Mouse (Mus musculus) liver, embryonic 14.5 days (tissue): ENCODE measurements around the gene Dusp22. TPM values are rescaled to one million over a fixed set of nuclear protein-coding genes. Genes with fewer than 3 reads are reported as not detected.

ENCODE experiments used
- ATAC-seq: fragments of 200-750 bp; cut with Nextera tagmentation; 2 replicates; pipeline ENCODE4 v1.8.0; 2017; ENCODE audit warnings: moderate number of reproducible peaks, mild to moderate bottlenecking, moderate library complexity; ENCODE audit not compliant: insufficient read depth
- DNase-seq, 3 experiments: peaks; one replicate each; pipeline ENCODE4 v3.0.0-alpha.2; 2012 to 2013; ENCODE audit warnings: low read depth in 3 of 3, low spot score in 3 of 3
- H3K27ac ChIP-seq: fragments of 300-500 bp; sonication (generic); 2 replicates; pipeline ENCODE4 v1.5.1; 2014; ENCODE audit warnings: moderate library complexity, mild to moderate bottlenecking, control low read depth, inconsistent platforms
- H3K27me3 ChIP-seq: fragments of 300-500 bp; sonication (generic); 2 replicates; pipeline ENCODE4 v1.6.1; 2014; ENCODE audit warnings: mild to moderate bottlenecking, low read length, moderate library complexity; ENCODE audit not compliant: control insufficient read depth, insufficient read depth
- H3K36me3 ChIP-seq: fragments of 300-500 bp; sonication (generic); replicated peaks from 2 replicates; pipeline ENCODE4 v1.6.1; 2014; ENCODE audit warnings: low read depth; ENCODE audit not compliant: control insufficient read depth, insufficient read depth
- H3K4me1 ChIP-seq, 2 experiments: fragments of 200-500 bp in 1 of 2; fragments of 300-500 bp in 1 of 2; sonication (generic) in 1 of 2; replicated peaks; 2 replicates each; pipeline ENCODE4 v1.6.1; 2012 to 2014; ENCODE audit warnings: antibody characterized with exemption in 1 of 2, inconsistent platforms in 1 of 2, low read length in 1 of 2; ENCODE audit not compliant: control insufficient read depth in 2 of 2, insufficient read depth in 2 of 2
- H3K4me2 ChIP-seq: fragments of 300-500 bp; sonication (generic); 2 replicates; pipeline ENCODE4 v1.6.1; 2014; ENCODE audit warnings: low read depth, mild to moderate bottlenecking, control low read depth, moderate library complexity
- H3K4me3 ChIP-seq, 2 experiments: fragments of 200-500 bp in 1 of 2; fragments of 300-500 bp in 1 of 2; sonication (generic) in 1 of 2; 2 replicates each; pipeline ENCODE4 v1.5.1; 2012 to 2014; ENCODE audit warnings: low read depth in 2 of 2, low read length in 2 of 2, mild to moderate bottlenecking in 2 of 2, control low read depth in 1 of 2, inconsistent platforms in 1 of 2, moderate library complexity in 1 of 2; ENCODE audit not compliant: insufficient read depth in 1 of 2
- H3K9ac ChIP-seq: fragments of 300-500 bp; sonication (generic); replicated peaks from 2 replicates; pipeline ENCODE4 v1.6.1; 2014; ENCODE audit warnings: mild to moderate bottlenecking, control low read depth, moderate library complexity
- H3K9me3 ChIP-seq: fragments of 300-500 bp; sonication (generic); 2 replicates; pipeline ENCODE4 v1.6.1; 2016; ENCODE audit warnings: low read length, mixed read lengths; ENCODE audit not compliant: control insufficient read depth
- CTCF ChIP-seq: IDR thresholded peaks from 2 replicates; pipeline ENCODE4 v1.5.1; 2016; ENCODE audit warnings: antibody characterized with exemption, low read depth, control low read depth
- EP300 ChIP-seq: IDR thresholded peaks from 2 replicates; pipeline ENCODE4 v1.6.1; 2016; ENCODE audit warnings: antibody characterized with exemption, low read depth
- WGBS: fragments of 180-500 bp; shearing (Covaris S2); extraction: QIAGEN DNeasy Blood & Tissue Kit; methylation state at CpG from one replicate; pipeline ENCODE4 v1.1.7; 2014; ENCODE audit not compliant: insufficient replicate concordance; 5-methylcytosine and 5-hydroxymethylcytosine counted together
- polyA plus RNA-seq, 2 experiments: library from polyadenylated mRNA; depleted of rRNA in 1 of 2; stranded (reverse) in 1 of 2; unstranded in 1 of 2; fragments of >200 nt; fragmentation: Nextera tagmentation in 1 of 2; extraction: Ambion mirVana in 1 of 2; gene quantifications; 2 replicates each; pipeline versions ENCODE4 v1.2.1 to v1.2.3; 2012 to 2014

Gene Dusp22
- polyA plus RNA-seq, 2 experiments: 3.8 to 6.1 TPM

DNA sequence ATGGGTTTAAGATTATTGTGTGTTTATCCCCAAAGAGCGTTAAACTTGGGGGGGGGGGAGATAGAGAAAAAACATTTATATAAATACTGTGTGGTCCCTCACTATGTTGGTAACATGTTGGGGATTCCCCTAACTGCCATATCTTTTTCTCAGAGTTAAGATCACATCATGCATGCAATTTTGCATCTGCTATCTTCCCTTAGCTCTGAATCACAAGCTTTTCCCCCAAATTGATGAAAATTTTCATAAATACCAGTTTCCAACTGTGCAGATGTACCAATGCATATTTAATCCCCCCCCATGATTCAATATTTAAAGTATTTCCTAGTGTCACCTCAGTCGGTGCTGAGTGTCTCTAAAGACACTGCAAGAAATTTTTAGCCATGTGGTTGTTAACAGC lies 77.5 kb downstream of the Dusp22 start:
- no peaks in the 10 kb centered on the region for H3K9me3 ChIP-seq
- no peaks in the 10 kb centered on the region for H3K36me3 ChIP-seq
- H3K4me3 ChIP-seq: no peak overlapping the region
- no peak for DNase-seq
- H3K4me1 ChIP-seq: no peaks in the 10 kb centered on the region
- no peak overlapping the region for H3K9ac ChIP-seq
- no peak overlapping the region for H3K4me2 ChIP-seq
- H3K27me3 ChIP-seq: no peaks in the 10 kb centered on the region
- TF ChIP-seq EP300 (no peak), CTCF (no peak)
- ATAC-seq: no peak
- WGBS: 67% methylated on average over 2 of the region's 2 CpGs
- H3K27ac ChIP-seq: no peak overlapping the region

DNA sequence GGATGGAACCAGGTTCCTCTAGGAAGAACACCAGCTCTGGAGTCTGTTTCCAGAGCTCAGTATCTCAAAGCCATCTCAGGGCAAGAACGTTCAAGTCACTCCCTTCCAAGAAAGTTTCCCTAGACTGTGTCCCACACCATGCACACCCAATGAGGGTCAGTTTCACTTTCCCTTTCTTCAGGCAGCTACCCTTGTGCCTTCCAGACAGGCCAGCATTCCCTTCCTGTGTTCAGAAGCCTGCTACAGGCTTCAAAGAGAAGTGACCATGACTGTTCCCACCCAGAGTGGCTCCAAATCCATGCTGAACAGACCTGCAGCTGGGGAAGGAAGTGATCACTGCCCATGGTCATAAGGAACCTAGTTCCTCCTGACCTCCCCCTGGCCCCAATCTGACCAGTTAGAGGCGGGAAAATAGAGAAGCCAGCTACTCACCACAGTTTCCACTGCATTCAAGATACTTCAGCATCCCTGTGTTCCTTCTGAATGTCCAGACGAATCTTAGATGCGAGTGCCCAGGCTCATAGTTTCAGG lies 78.6 kb downstream of the Dusp22 start:
- Histone ChIP-seq H3K4me3 (no peak overlapping the region), H3K27ac (no peak overlapping the region), H3K27me3 (no peaks in the 10 kb centered on the region), H3K4me2 (no peak overlapping the region), H3K9ac (no peak overlapping the region), H3K4me1 (no peaks in the 10 kb centered on the region), H3K36me3 (no peaks in the 10 kb centered on the region), H3K9me3 (no peaks in the 10 kb centered on the region)
- WGBS: 43% methylated on average over 4 of the region's 4 CpGs
- ATAC-seq (no peak), DNase-seq (no peak)
- TF ChIP-seq EP300: no peak
- TF ChIP-seq CTCF: no peak

DNA sequence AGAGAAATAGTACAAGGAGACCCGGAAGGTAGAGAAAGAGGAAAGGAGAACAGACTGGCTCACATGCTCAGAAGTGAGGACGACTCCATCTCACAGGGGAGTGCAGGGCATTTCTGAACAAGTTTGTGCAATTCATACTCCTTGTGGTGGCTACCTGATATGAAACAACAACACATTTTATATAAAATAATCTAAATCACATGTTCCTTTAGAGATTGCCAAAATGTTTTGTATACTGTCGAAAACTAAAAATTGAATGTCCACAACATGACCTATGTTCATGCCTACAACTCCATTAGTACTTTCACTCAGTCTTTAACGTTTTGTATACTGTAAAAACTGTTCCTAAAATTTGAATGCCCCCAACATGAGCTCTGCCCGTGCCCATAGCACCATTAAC lies 81.4 kb downstream of the Dusp22 start:
- no peak overlapping the region for H3K4me2 ChIP-seq
- H3K9ac ChIP-seq: no peak overlapping the region
- no peak overlapping the region for H3K4me3 ChIP-seq
- DNase-seq (no peak), ATAC-seq (no peak)
- 45% methylated on average over 5 of the region's 5 CpGs for WGBS
- H3K9me3 ChIP-seq: no peaks in the 10 kb centered on the region
- H3K27ac ChIP-seq: no peak overlapping the region
- no peaks in the 10 kb centered on the region for H3K4me1 ChIP-seq
- H3K36me3 ChIP-seq: no peaks in the 10 kb centered on the region
- no peaks in the 10 kb centered on the region for H3K27me3 ChIP-seq
- TF ChIP-seq CTCF: no peak
- TF ChIP-seq EP300: no peak

DNA sequence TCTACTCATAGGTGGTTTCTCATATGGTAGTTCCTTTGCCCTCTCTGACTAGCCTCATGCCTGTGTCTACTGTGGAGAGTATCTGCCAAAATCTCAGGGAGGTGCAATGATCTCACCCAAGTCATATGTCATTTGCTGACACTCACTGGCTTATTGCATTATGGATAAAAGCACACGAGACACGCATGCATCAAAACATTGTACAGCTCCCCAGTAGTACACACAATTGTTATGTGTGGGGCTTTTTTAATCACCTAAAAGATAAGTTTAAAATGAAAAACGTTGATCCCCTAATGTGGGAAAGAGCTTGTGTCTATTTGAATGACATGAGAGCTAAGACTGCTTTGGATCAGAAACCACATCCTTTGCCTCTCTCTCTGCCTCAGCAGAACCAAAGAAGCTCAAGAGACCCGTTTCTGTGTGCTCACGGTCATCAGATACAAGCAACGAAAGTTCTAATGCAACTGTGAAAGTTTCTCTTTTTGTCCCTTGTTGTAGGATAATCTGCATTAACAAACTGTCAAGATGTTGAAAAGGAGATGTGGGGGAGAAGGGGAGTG lies 82.7 kb downstream of the Dusp22 start:
- H3K4me2 ChIP-seq: no peak overlapping the region
- H3K27me3 ChIP-seq: no peaks in the 10 kb centered on the region; the same call in 1 of the 2 replicates
- TF ChIP-seq EP300 (no peak), CTCF (no peak)
- H3K27ac ChIP-seq: no peak overlapping the region
- DNase-seq (no peak), ATAC-seq (no peak)
- H3K4me3 ChIP-seq: no peak overlapping the region
- H3K36me3 ChIP-seq: no peaks in the 10 kb centered on the region
- no peaks in the 10 kb centered on the region for H3K4me1 ChIP-seq
- H3K9ac ChIP-seq: no peak overlapping the region
- 47% methylated on average over 6 of the region's 6 CpGs for WGBS
- no peaks in the 10 kb centered on the region for H3K9me3 ChIP-seq

DNA sequence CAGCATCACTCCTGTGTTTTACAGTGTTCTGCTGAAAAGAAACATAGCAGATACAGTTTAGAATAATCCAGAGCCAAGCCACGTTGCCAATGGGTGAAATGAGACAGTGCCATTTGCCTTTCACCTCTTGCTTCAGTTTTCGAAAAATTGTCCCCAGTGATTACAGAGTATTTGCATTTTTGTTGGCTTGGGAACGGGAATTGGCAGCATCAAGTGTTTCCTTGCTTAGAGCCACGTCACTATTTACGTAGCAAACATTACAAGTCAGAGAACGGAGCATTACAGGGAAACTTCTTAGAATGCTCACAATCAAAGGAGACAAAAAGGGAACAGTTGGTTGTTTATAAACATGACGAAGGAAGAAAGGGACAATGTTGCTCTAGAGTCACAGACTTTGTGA lies 85.3 kb downstream of the Dusp22 start:
- no peak overlapping the region for H3K4me3 ChIP-seq
- no peak overlapping the region for H3K27ac ChIP-seq
- H3K9me3 ChIP-seq: no peaks in the 10 kb centered on the region
- no peaks in the 10 kb centered on the region for H3K36me3 ChIP-seq
- TF ChIP-seq EP300: no peak
- no peak for TF ChIP-seq CTCF
- H3K27me3 ChIP-seq: peaks cover 18% of the 10 kb centered on the region
- no peak overlapping the region for H3K4me2 ChIP-seq
- WGBS: 51% methylated on average over 7 of the region's 7 CpGs
- H3K4me1 ChIP-seq: no peaks in the 10 kb centered on the region
- DNase-seq (no peak), ATAC-seq (no peak)
- no peak overlapping the region for H3K9ac ChIP-seq
